Mouse (Mus musculus): ENCODE data around the gene Gabbr1. TPM values are rescaled to one million over a fixed set of nuclear protein-coding genes. Genes with fewer than 3 reads are reported as not detected.

The Gabbr1 gene
- polyA plus RNA-seq, 1 experiment from 2014 or later, result 4.6 TPM

DNA sequence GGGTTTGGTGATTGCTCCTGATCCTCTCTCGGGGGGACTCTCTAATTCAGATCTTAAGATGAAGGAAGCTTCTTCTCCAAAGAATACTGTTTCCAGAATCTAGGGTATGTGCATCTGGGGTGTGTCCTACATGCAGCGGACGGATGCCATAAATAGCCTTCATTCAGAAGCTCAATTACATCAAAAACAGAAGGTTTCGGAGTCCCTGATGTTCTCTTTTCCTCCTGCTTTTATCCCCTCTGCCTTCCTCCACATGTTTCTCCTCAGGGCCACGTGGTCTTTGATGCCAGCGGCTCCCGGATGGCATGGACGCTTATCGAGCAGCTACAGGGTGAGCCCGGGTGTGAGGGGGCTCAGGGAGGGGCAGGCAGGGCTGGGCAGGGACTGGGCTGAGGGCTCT, 17.3 kb downstream of the Gabbr1 start:
- Histone ChIP-seq H3K27ac (no peak overlapping the region), H3K4me1 (replicated peaks) (no peaks in the 10 kb centered on the region), H3K4me3 (no peak overlapping the region), H3K9me3 (replicated peaks) (no peaks in the 10 kb centered on the region), H3K9ac (no peak overlapping the region), H3K4me2 (no peak overlapping the region), H3K36me3 (peaks cover 35% of the 10 kb centered on the region; the same call in 1 of the 2 replicates), H3K27me3 (no peaks in the 10 kb centered on the region)
- 67% methylated on average over 10 of the region's 10 CpGs for WGBS
- ATAC-seq (replicated peaks; ENCODE audit: insufficient number of reproducible peaks, insufficient read depth, low FRiP score, low read depth), result no peak

DNA sequence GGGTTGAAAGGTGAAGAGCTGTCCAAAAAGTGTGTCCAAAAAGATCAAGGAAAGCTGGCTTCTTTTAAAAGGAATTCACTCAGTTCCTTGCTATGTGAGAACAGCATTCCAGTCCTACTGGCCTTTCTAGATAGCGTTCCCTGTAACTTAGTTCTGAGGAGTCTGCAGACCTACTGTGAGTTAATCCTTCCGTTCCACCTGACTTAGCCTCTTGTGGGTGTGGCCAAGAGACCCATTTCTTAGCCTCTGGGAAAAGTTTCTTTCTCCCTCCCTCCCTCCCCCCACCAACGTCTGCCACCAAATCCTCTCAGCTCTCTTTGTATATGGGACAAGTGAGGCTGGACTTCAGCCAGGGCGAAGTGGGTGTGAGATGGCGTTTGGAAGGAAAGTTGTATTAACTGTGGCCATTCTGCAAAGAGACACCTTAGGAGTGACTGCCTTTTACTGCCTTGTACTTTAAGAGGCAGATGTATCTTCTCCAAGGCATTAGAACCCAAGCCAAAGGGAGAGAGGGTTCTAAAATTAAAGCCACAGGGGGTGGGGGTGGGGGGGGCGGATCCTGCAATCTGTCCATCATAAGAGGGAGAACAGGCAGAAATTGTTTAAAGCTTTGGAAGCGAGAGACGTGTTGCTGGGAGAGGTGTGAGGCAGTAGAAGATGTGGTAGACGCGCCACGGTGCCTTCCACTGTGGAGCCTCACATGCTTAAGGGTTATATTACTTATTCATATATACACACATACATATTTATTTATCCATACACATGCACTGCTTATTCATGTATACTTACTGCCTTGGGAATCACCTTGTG, 18.1 kb downstream of the Gabbr1 start:
- no peak overlapping the region for H3K27ac ChIP-seq
- no peaks in the 10 kb centered on the region for H3K27me3 ChIP-seq
- no peak overlapping the region for H3K4me2 ChIP-seq
- peaks cover 33% of the 10 kb centered on the region; the same call in 1 of the 2 replicates for H3K36me3 ChIP-seq
- no peak overlapping the region for H3K4me3 ChIP-seq
- no peaks in the 10 kb centered on the region for H3K9me3 ChIP-seq (replicated peaks)
- no peaks in the 10 kb centered on the region for H3K4me1 ChIP-seq (replicated peaks)
- ATAC-seq (replicated peaks; ENCODE audit: insufficient number of reproducible peaks, insufficient read depth, low FRiP score, low read depth), result no peak
- no peak overlapping the region for H3K9ac ChIP-seq
- 78% methylated on average over 11 of the region's 11 CpGs for WGBS

DNA sequence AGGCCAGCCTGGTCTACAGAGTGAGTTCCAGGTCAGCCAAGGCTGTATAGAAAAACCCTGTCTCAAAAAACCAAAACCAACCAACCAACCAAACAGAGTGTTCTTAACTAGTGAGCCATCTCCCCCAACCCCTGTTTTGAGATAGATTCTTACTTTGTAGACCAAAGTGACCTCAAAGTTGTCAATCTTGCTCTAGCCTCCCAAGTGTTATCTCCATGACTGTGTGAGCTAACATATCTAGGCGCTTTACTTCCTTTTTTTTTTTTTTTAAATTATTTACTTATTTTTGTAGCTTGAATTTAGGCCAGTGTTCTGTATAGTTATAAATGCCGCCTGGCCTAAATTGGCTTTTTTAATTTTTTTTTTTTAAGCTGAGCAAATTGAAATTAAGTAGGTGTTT, 20.2 kb downstream of the Gabbr1 start:
- Histone ChIP-seq H3K9me3 (replicated peaks) (no peaks in the 10 kb centered on the region), H3K27ac (no peak overlapping the region), H3K4me1 (replicated peaks) (no peaks in the 10 kb centered on the region), H3K4me2 (no peak overlapping the region), H3K9ac (no peak overlapping the region), H3K27me3 (no peaks in the 10 kb centered on the region), H3K36me3 (peaks cover 36% of the 10 kb centered on the region; the same call in 1 of the 2 replicates), H3K4me3 (no peak overlapping the region)
- 94% methylated on average over 2 of the region's 2 CpGs for WGBS
- no peak for ATAC-seq (replicated peaks; ENCODE audit: insufficient number of reproducible peaks, insufficient read depth, low FRiP score, low read depth)

DNA sequence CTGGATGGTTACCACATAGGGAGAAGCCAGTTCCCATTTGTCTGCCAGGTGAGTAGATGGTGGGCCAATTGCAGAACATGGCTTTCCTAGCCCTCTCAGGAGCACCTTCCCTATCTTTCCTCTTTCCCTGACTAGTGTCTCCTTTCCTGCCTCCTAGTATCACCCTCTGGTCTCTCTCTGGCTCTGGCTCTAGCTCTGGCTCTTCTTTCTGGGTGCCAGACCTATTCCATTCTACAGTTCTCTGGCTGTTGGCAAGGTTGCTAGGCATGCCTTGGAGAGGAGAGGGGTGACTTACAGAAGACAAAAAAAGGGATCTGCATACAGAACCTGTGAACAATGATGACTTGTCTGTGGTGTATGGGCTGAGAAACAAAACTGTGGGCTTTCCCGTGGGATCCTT, 22.1 kb downstream of the Gabbr1 start:
- WGBS, result 83% methylated on average over 1 of the region's 1 CpGs
- Histone ChIP-seq H3K27me3 (no peaks in the 10 kb centered on the region), H3K4me2 (no peak overlapping the region), H3K4me3 (no peak overlapping the region), H3K4me1 (replicated peaks) (no peaks in the 10 kb centered on the region), H3K9me3 (replicated peaks) (no peaks in the 10 kb centered on the region), H3K27ac (no peak overlapping the region), H3K36me3 (peaks cover 46% of the 10 kb centered on the region), H3K9ac (no peak overlapping the region)
- no peak for ATAC-seq (replicated peaks; ENCODE audit: insufficient number of reproducible peaks, insufficient read depth, low FRiP score, low read depth)

DNA sequence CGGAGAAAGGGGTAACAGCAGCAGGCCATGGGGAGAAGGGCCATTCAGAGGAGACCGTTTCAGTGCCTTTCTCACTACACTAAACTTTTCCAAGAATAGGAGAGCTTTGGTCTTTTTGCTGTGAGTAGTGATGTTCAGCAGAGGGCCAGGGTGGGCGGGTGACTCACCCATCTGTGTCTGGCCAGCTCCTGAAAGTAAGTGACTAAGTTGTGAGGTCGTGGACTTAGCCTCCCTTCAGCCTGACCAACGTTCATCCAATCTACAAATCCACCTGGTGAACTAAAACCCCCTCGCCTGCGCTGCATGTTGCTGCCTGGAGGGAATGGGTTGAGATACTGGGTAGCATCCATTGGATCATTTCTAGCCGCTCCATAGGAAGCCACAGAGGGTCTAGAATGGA, 24.4 kb downstream of the Gabbr1 start:
- peaks cover 39% of the 10 kb centered on the region for H3K36me3 ChIP-seq

DNA sequence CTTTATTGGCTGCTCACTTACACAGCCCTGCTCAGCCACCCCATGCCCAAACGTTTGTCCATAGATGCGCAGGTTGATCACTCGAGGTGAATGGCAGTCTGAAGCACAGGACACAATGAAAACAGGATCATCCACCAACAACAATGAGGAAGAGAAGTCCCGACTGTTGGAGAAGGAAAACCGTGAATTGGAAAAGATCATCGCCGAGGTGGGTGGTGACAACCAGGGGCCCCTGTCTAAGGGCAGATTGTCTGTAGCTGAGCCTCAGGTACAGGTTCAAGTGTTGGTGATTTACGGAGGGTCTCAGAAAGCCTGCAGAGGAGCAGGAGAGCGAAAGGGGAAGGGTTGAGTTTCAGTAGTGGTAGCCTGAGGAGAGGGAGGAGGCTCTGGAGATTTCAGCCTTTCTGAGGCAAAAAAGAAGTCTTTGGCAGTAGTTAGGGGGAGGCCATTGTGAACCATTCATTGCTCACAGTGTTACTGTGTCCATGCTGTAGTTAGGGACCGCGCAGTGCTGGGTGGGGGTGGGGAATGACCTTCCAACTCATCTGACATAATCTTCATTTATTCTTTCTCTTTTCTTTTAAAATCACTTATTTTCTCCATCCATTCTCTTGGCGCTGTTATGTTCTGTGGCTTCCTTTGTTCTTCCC, 26.4 kb downstream of the Gabbr1 start:
- no peak overlapping the region for H3K4me3 ChIP-seq
- WGBS, result 84% methylated on average over 12 of the region's 12 CpGs
- no peak for ATAC-seq (replicated peaks; ENCODE audit: insufficient number of reproducible peaks, insufficient read depth, low FRiP score, low read depth)
- no peaks in the 10 kb centered on the region for H3K27me3 ChIP-seq
- H3K36me3 ChIP-seq, result peaks cover 27% of the 10 kb centered on the region
- no peaks in the 10 kb centered on the region for H3K9me3 ChIP-seq (replicated peaks)
- no peaks in the 10 kb centered on the region for H3K4me1 ChIP-seq (replicated peaks)
- no peak overlapping the region for H3K9ac ChIP-seq
- no peak overlapping the region for H3K27ac ChIP-seq
- no peak overlapping the region for H3K4me2 ChIP-seq

More for the DNA sequence above, 24.4 kb downstream of the Gabbr1 start:
- 79% methylated on average over 8 of the region's 8 CpGs for WGBS
- no peaks in the 10 kb centered on the region for H3K9me3 ChIP-seq (replicated peaks)
- no peaks in the 10 kb centered on the region for H3K27me3 ChIP-seq
- H3K4me3 ChIP-seq, result no peak overlapping the region
- no peaks in the 10 kb centered on the region for H3K4me1 ChIP-seq (replicated peaks)
- no peak overlapping the region for H3K9ac ChIP-seq
- ATAC-seq (replicated peaks; ENCODE audit: insufficient number of reproducible peaks, insufficient read depth, low FRiP score, low read depth), result no peak
- no peak overlapping the region for H3K4me2 ChIP-seq
- no peak overlapping the region for H3K27ac ChIP-seq

DNA sequence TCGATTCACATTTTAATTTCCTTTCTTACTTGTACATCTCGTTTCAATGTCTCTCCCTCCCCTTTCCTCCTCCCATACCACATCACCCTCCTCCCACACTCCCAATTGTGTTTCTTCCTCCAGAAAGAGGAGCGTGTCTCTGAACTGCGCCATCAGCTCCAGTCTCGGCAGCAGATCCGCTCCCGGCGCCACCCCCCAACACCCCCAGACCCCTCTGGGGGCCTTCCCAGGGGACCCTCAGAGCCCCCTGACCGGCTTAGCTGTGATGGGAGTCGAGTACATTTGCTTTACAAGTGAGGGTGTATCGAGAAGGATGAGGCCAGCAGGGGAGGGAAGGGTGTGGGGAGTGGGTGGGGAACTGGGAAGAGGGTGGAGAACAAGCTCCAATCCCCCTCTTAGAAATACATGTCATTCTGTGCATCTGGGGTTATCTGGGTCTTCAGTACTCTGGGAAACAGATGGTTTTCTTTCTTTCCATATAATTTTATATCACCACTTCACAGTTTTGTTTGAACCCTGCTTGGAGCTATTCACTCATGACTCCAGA, 27.0 kb downstream of the Gabbr1 start:
- no peak overlapping the region for H3K4me2 ChIP-seq
- WGBS, result 65% methylated on average over 11 of the region's 11 CpGs
- H3K4me1 ChIP-seq (replicated peaks), result no peaks in the 10 kb centered on the region
- ATAC-seq (replicated peaks; ENCODE audit: insufficient number of reproducible peaks, insufficient read depth, low FRiP score, low read depth), result no peak
- H3K27ac ChIP-seq, result no peak overlapping the region
- H3K4me3 ChIP-seq, result no peak overlapping the region
- no peak overlapping the region for H3K9ac ChIP-seq
- no peaks in the 10 kb centered on the region for H3K9me3 ChIP-seq (replicated peaks)
- H3K36me3 ChIP-seq, result peaks cover 22% of the 10 kb centered on the region
- H3K27me3 ChIP-seq, result no peaks in the 10 kb centered on the region

DNA sequence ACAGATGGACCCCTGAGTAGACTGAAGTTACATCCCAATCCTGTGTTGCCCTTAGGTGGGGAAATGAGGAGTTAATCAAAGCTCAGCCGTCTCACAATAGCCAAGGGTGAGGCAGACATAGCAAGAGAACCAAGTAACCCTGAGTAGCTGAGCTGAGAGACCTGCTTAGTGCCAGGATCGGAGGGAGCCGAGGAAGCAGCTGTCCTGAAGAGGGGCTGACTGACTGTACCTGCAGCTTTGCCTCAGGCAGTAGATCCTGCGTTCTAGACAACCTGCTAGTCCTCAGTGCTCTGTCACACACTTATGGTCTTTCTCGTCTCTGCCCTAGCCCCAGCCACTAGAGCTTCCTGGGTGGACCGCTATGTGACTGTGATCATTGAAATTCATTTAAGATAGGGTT, 29.4 kb downstream of the Gabbr1 start:
- no peak overlapping the region for H3K27ac ChIP-seq
- H3K4me1 ChIP-seq (replicated peaks), result no peaks in the 10 kb centered on the region
- H3K4me3 ChIP-seq, result no peak overlapping the region
- no peaks in the 10 kb centered on the region for H3K27me3 ChIP-seq
- no peaks in the 10 kb centered on the region for H3K9me3 ChIP-seq (replicated peaks)
- whole genome bisulfite sequencing, result 83% methylated on average over 6 of the region's 6 CpGs
- H3K36me3 ChIP-seq, result peaks cover 18% of the 10 kb centered on the region
- H3K4me2 ChIP-seq, result no peak overlapping the region
- no peak for ATAC-seq (replicated peaks; ENCODE audit: insufficient number of reproducible peaks, insufficient read depth, low FRiP score, low read depth)
- no peak overlapping the region for H3K9ac ChIP-seq

DNA sequence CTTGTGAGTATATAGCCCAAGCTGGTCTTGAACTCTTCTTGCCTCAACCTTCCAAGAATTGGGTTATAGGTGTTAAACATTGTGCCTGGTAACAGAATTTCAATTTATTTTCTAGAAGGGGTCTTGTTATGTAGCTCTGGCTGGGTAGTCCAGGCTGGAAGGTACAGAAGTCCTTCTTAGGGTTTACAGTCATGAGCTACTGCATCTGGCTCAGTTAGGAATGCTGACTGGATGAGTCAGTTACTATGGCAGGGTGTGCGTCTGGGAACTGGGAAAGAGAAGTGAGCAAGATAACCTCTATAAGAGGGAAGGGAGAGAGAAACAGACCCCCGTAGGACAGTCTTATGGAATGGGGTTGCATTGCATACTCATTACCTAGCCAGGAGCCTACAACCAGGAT, 30.0 kb downstream of the Gabbr1 start:
- Histone ChIP-seq H3K27me3 (no peaks in the 10 kb centered on the region), H3K9me3 (replicated peaks) (no peaks in the 10 kb centered on the region), H3K9ac (no peak overlapping the region), H3K4me2 (no peak overlapping the region), H3K27ac (no peak overlapping the region), H3K4me3 (no peak overlapping the region), H3K4me1 (replicated peaks) (no peaks in the 10 kb centered on the region), H3K36me3 (peaks cover 14% of the 10 kb centered on the region)
- 51% methylated on average over 2 of the region's 2 CpGs for WGBS
- no peak for ATAC-seq (replicated peaks; ENCODE audit: insufficient number of reproducible peaks, insufficient read depth, low FRiP score, low read depth)

DNA sequence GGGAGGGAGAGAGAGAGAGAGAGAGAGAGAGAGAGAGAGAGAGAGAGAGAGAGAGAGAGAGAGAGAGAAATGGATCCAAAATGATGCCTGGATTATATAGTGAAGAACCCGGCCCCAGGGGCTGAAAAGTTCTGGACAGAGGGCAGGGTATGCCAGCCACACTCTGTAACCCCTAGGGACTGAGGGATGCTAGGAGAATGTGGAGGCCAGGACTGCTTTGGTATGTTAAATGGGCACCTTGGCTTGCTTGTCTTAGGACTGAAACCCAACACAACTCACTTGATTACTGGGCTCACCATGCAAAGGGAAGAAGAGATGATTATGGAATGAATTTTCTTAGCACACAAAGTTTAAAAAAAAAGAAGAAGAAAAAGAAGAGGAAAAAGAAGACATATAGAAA, 32.4 kb downstream of the Gabbr1 start:
- Histone ChIP-seq H3K36me3 (no peaks in the 10 kb centered on the region), H3K27me3 (no peaks in the 10 kb centered on the region), H3K4me1 (replicated peaks) (no peaks in the 10 kb centered on the region), H3K4me2 (no peak overlapping the region), H3K27ac (no peak overlapping the region), H3K9me3 (replicated peaks) (no peaks in the 10 kb centered on the region), H3K4me3 (no peak overlapping the region), H3K9ac (no peak overlapping the region)
- ATAC-seq (replicated peaks; ENCODE audit: insufficient number of reproducible peaks, insufficient read depth, low FRiP score, low read depth), result no peak
- 39% methylated on average over 1 of the region's 1 CpGs for WGBS

DNA sequence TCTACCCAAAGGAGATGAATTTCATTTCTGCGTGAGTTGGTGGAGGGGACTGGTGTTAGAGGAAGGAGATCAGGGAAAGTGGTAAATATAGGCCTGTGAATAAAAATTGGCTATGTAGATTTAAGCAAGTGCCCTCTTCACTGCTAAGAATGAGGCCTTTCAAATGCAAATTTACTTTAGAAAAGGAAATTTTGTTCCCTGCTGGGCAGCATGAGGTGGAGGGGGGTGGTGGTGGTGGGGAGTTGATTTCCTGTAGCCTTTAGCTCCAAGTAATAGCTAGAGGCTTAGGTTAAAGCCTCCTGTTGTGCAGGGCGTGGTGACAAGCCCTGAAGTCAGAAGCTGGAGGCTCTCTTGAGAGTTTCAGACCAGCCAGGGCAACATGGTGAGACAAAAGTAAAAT, 33.2 kb downstream of the Gabbr1 start:
- H3K9ac ChIP-seq, result no peak overlapping the region
- ATAC-seq (replicated peaks; ENCODE audit: insufficient number of reproducible peaks, insufficient read depth, low FRiP score, low read depth), result no peak
- H3K4me1 ChIP-seq (replicated peaks), result no peaks in the 10 kb centered on the region
- no peaks in the 10 kb centered on the region for H3K36me3 ChIP-seq
- H3K9me3 ChIP-seq (replicated peaks), result no peaks in the 10 kb centered on the region
- no peaks in the 10 kb centered on the region for H3K27me3 ChIP-seq
- H3K27ac ChIP-seq, result no peak overlapping the region
- no peak overlapping the region for H3K4me3 ChIP-seq
- no peak overlapping the region for H3K4me2 ChIP-seq
- 61% methylated on average over 2 of the region's 2 CpGs for WGBS
